Mouse (Mus musculus) forebrain, postnatal 0 days (tissue): ENCODE measurements around the gene Thsd4. TPM values are rescaled to one million over a fixed set of nuclear protein-coding genes. Genes with fewer than 3 reads are reported as not detected.

ENCODE experiments used
- ATAC-seq: fragments of 200-750 bp; cut with Nextera tagmentation; 2 replicates; pipeline ENCODE4 v1.8.0; 2017; ENCODE audit warnings: mild to moderate bottlenecking, moderate library complexity
- DNase-seq: peaks from one replicate; pipeline ENCODE4 v3.0.0-alpha.2; 2015
- H3K27ac ChIP-seq: fragments of 300-500 bp; sonication (generic); 2 replicates; pipeline ENCODE4 v1.5.1; 2014; ENCODE audit warnings: low read depth, mild to moderate bottlenecking, antibody characterized with exemption, low read length, moderate library complexity, mixed read lengths
- H3K27me3 ChIP-seq: fragments of 300-500 bp; sonication (generic); 2 replicates; pipeline ENCODE4 v1.6.1; 2014; ENCODE audit warnings: mild to moderate bottlenecking, low read length, mixed read lengths; ENCODE audit not compliant: insufficient read depth
- H3K36me3 ChIP-seq: fragments of 300-500 bp; sonication (generic); 2 replicates; pipeline ENCODE4 v1.6.1; 2014; ENCODE audit warnings: mild to moderate bottlenecking, moderate library complexity; ENCODE audit not compliant: insufficient read depth
- H3K4me1 ChIP-seq: fragments of 300-500 bp; sonication (generic); 2 replicates; pipeline ENCODE4 v1.6.1; 2014; ENCODE audit warnings: antibody characterized with exemption; ENCODE audit not compliant: insufficient read depth
- H3K4me2 ChIP-seq: fragments of 300-500 bp; sonication (generic); 2 replicates; pipeline ENCODE4 v1.6.1; 2014; ENCODE audit warnings: low read depth, mild to moderate bottlenecking, moderate library complexity
- H3K4me3 ChIP-seq: fragments of 300-500 bp; sonication (generic); 2 replicates; pipeline ENCODE4 v1.5.1; 2014; ENCODE audit warnings: low read depth, low read length, mixed read lengths
- H3K9ac ChIP-seq: fragments of 300-500 bp; sonication (generic); 2 replicates; pipeline ENCODE4 v1.6.1; 2014; ENCODE audit warnings: mild to moderate bottlenecking
- H3K9me3 ChIP-seq: fragments of 300-500 bp; sonication (generic); 2 replicates; pipeline ENCODE4 v1.6.1; 2016; ENCODE audit warnings: low read length
- CTCF ChIP-seq: sonication (generic); IDR thresholded peaks from 2 replicates; pipeline ENCODE4 v1.5.1; 2016; ENCODE audit warnings: antibody characterized with exemption, control low read depth, low read depth
- WGBS: fragments of 180-500 bp; shearing (Covaris S2); extraction: QIAGEN DNeasy Blood & Tissue Kit; methylation state at CpG from one replicate; pipeline ENCODE4 v1.1.7; 2014; 5-methylcytosine and 5-hydroxymethylcytosine counted together
- polyA plus RNA-seq: library from polyadenylated mRNA; unstranded; fragments of >200 nt; fragmentation: Nextera tagmentation; extraction: Ambion mirVana; gene quantifications from 2 replicates; pipeline ENCODE4 v1.2.1, GENCODE M21; 2015
- total RNA-seq: library from RNA; depleted of rRNA; stranded (reverse); fragments of >200 nt; gene quantifications from 2 replicates; pipeline ENCODE4 v1.2.3, GENCODE M21; 2014

The Thsd4 gene
- total and polyA plus RNA-seq, 2 experiments from 2014 or later, result 3.5 to 14.2 TPM

GRCm38 (mm10) chr9:59997725-59998124 is 524.1 kb downstream of the Thsd4 start:
- peak; percentile 23 for ATAC-seq
- 65% methylated on average over 4 of the region's 4 CpGs for WGBS

DNA sequence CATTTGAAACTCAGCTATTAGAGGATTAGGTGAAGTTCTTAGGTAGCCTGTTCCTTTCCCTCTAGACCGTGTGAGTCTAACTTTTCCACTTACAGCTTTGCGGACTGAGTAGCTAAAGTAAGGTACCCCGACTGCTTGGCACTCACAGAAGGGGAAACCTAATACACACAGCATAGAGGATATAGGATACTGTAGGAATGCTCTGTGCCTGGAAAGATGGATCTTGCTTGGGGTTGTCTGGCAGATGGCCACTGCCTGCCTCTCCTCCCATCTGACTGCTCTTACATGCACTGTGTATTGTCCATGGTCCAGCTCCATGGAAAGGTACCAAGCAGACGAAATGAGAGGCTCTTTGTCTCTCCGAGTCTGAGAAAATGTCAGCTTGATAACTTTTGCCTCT is 530.4 kb downstream of the Thsd4 start:
- no peak overlapping the region for H3K4me2 ChIP-seq
- H3K9me3 ChIP-seq, result no peaks in the 10 kb centered on the region
- no peaks in the 10 kb centered on the region for H3K27me3 ChIP-seq
- DNase-seq (no peak), ATAC-seq (no peak)
- no peak overlapping the region for H3K9ac ChIP-seq
- WGBS, result 78% methylated on average over 5 of the region's 5 CpGs
- H3K27ac ChIP-seq, result no peak overlapping the region
- no peak for TF ChIP-seq CTCF
- no peaks in the 10 kb centered on the region for H3K4me1 ChIP-seq
- no peak overlapping the region for H3K4me3 ChIP-seq
- H3K36me3 ChIP-seq, result no peaks in the 10 kb centered on the region

More at GRCm38 (mm10) chr9:59997725-59998124, 524.1 kb downstream of the Thsd4 start:
- Histone ChIP-seq H3K4me3 (no peak overlapping the region), H3K36me3 (no peaks in the 10 kb centered on the region), H3K27me3 (no peaks in the 10 kb centered on the region), H3K4me1 (no peaks in the 10 kb centered on the region), H3K9me3 (no peaks in the 10 kb centered on the region), H3K9ac (no peak overlapping the region), H3K4me2 (no peak overlapping the region), H3K27ac (no peak overlapping the region)
- no peak for TF ChIP-seq CTCF
- no peak for DNase-seq

GRCm38 (mm10) chr9:59989864-59990263 is 532.0 kb downstream of the Thsd4 start:
- WGBS, result 2% methylated on average over 1 of the region's 1 CpGs
- H3K4me3 ChIP-seq, result no peak overlapping the region
- no peak for ATAC-seq

DNA sequence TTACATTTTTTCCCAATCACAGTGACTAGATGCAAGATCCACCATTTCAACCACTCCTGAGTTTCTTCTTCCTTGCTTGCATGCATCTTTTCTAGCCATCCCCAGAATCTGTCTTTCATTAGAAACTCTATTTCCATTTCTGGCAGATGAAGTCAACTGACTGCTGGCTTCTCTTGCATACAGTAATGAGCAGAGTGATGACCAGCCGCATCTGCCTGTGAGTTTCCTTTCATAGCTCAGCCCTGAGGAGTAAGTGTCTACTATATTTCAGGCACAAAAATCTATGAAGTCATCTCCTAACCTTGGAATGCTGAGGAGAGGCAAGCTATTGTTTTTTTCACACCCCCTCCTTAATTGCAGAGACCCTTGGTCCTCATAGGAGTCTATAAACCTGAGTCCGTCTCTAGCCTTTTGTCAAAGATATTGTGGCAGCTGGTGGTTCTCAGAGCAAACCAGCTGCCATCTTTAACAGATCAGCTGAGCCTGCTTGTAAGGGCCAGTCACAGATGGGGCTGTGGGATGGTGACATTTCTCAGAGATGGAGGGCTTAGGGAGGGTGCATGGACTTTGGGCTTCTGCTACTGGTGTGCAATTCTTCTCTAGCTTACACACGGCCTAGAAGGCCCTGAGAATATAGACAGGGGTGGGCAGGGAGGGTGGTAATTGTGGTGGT is 535.8 kb downstream of the Thsd4 start:
- H3K4me3 ChIP-seq, result no peak overlapping the region
- 65% methylated on average over 3 of the region's 3 CpGs for WGBS
- no peak overlapping the region for H3K27ac ChIP-seq
- no peak for DNase-seq
- TF ChIP-seq CTCF, result no peak
- no peak overlapping the region for H3K9ac ChIP-seq
- no peaks in the 10 kb centered on the region for H3K27me3 ChIP-seq
- H3K4me1 ChIP-seq, result no peaks in the 10 kb centered on the region
- no peak overlapping the region for H3K4me2 ChIP-seq
- H3K36me3 ChIP-seq, result no peaks in the 10 kb centered on the region
- no peak for ATAC-seq
- no peaks in the 10 kb centered on the region for H3K9me3 ChIP-seq

More at GRCm38 (mm10) chr9:59989864-59990263, 532.0 kb downstream of the Thsd4 start:
- peak; percentile 85 for TF ChIP-seq CTCF
- Histone ChIP-seq H3K4me2 (no peak overlapping the region), H3K9ac (no peak overlapping the region), H3K4me1 (no peaks in the 10 kb centered on the region), H3K27me3 (no peaks in the 10 kb centered on the region), H3K27ac (no peak overlapping the region), H3K36me3 (no peaks in the 10 kb centered on the region), H3K9me3 (no peaks in the 10 kb centered on the region)
- peak; percentile 86 for DNase-seq

DNA sequence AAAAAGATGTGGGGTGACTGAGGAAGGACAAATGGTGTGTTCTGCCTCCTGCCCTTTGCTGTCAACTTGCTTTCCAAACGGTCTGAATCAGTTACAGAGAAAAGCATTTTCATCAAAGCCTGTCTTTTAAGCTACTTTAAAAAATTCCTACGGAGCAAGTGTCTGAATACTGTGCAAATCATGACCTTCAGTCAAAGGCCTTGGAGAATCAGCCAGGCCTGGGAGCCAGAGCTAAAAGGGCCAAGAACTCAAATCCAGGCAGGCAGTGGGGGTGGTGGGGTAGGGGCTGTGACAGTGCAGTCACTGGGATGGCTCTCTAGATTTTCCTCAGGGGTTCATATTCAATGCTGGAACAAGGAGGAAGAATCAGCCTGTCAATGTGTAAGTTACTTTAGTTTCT is 540.7 kb downstream of the Thsd4 start:
- Histone ChIP-seq H3K36me3 (no peaks in the 10 kb centered on the region), H3K4me3 (no peak overlapping the region), H3K9me3 (no peaks in the 10 kb centered on the region), H3K4me1 (no peaks in the 10 kb centered on the region), H3K27me3 (no peaks in the 10 kb centered on the region), H3K9ac (no peak overlapping the region), H3K4me2 (no peak overlapping the region), H3K27ac (no peak overlapping the region)
- WGBS, result 58% methylated on average over 2 of the region's 2 CpGs
- DNase-seq (no peak), ATAC-seq (no peak)
- TF ChIP-seq CTCF, result no peak

GRCm38 (mm10) chr9:59971263-59971662 is 550.6 kb downstream of the Thsd4 start:
- Histone ChIP-seq H3K4me1 (no peaks in the 10 kb centered on the region), H3K9ac (no peak overlapping the region), H3K27ac (no peak overlapping the region), H3K4me3 (no peak overlapping the region), H3K27me3 (no peaks in the 10 kb centered on the region), H3K36me3 (no peaks in the 10 kb centered on the region), H3K9me3 (no peaks in the 10 kb centered on the region), H3K4me2 (no peak overlapping the region)
- ATAC-seq (no peak), DNase-seq (no peak)
- 73% methylated on average over 4 of the region's 4 CpGs for WGBS
- no peak for TF ChIP-seq CTCF

GRCm38 (mm10) chr9:59969383-59969782 is 552.5 kb downstream of the Thsd4 start:
- H3K9me3 ChIP-seq, result no peaks in the 10 kb centered on the region
- ATAC-seq (peak; percentile 91), DNase-seq (peak; percentile 87)
- no peak overlapping the region for H3K9ac ChIP-seq
- H3K4me2 ChIP-seq, result no peak overlapping the region
- WGBS, result 26% methylated on average over 6 of the region's 6 CpGs
- H3K4me3 ChIP-seq, result no peak overlapping the region
- no peak overlapping the region for H3K27ac ChIP-seq
- no peaks in the 10 kb centered on the region for H3K4me1 ChIP-seq
- TF ChIP-seq CTCF, result peak; percentile 91
- no peaks in the 10 kb centered on the region for H3K36me3 ChIP-seq
- H3K27me3 ChIP-seq, result no peaks in the 10 kb centered on the region
